Comparison of ENCODE assay signal across 8 mouse cellular contexts in the genomic region with DNA sequence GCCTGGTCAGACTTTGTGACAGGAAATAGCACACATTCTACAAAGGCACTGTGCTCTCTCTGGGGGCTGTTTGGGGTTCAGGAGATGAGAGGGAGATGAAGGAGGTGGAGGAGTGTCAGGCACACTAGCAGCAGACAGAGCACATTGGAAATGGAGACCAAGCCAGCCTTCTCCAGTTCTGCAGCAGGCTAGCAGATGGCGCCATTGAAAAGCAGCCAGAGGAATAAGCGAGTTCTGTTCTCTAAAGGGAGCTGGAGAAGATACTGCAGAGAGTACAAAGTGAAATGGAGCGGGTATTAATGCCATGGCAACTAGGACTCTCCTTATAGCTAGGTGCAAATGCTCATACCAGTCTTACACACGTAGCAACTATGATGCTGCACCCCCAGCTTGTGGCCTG.
DNase-seq lines count a peak whose midpoint lies in the region; ATAC-seq and TF ChIP-seq lines count a peak whose summit lies in the region.

No protein-coding gene starts in this region.

- 70% methylated on average over 4 of the region's 4 CpGs for WGBS in hindbrain, embryonic 14.5 days
- WGBS in hindbrain, embryonic 12.5 days = 77% methylated on average over 4 of the region's 4 CpGs
- 45% methylated on average over 4 of the region's 4 CpGs for WGBS in forebrain, postnatal 0 days

- no peak overlapping the region for H3K9ac ChIP-seq in hindbrain, embryonic 14.5 days
- H3K9ac ChIP-seq in hindbrain, embryonic 12.5 days = no peak overlapping the region
- no peak overlapping the region for H3K9ac ChIP-seq in forebrain, postnatal 0 days

- no peak overlapping the region for H3K4me2 ChIP-seq in hindbrain, embryonic 14.5 days (replicated peaks)
- no peak overlapping the region for H3K4me2 ChIP-seq in hindbrain, embryonic 12.5 days (replicated peaks)
- no peak overlapping the region for H3K4me2 ChIP-seq in forebrain, postnatal 0 days (ENCODE audit: low read depth)

- no peak overlapping the region for H3K4me3 ChIP-seq in hindbrain, embryonic 14.5 days (replicated peaks; ENCODE audit: low read length)
- H3K4me3 ChIP-seq in hindbrain, embryonic 12.5 days = no peak overlapping the region
- H3K4me3 ChIP-seq in forebrain, postnatal 0 days (ENCODE audit: low read depth, low read length) = no peak overlapping the region

- H3K27ac ChIP-seq in hindbrain, embryonic 14.5 days = no peak overlapping the region
- H3K27ac ChIP-seq in hindbrain, embryonic 12.5 days = no peak overlapping the region
- H3K27ac ChIP-seq in forebrain, postnatal 0 days (ENCODE audit: low read depth, low read length) = peak overlapping the region; percentile 67

- no peaks in the 10 kb centered on the region for H3K4me1 ChIP-seq in hindbrain, embryonic 14.5 days (replicated peaks; ENCODE audit: control insufficient read depth, insufficient read depth, low read length)
- no peaks in the 10 kb centered on the region for H3K4me1 ChIP-seq in hindbrain, embryonic 12.5 days
- H3K4me1 ChIP-seq in forebrain, postnatal 0 days (ENCODE audit: insufficient read depth) = no peaks in the 10 kb centered on the region

- no peak; the same call in 1 of the 2 replicates for ATAC-seq in hindbrain, embryonic 14.5 days (ENCODE audit: low FRiP score)
- ATAC-seq in hindbrain, embryonic 12.5 days (ENCODE audit: low FRiP score) = no peak
- ATAC-seq in forebrain, postnatal 0 days = peak; percentile 94

- peak; percentile 45 for TF ChIP-seq CTCF in forebrain, postnatal 0 days (IDR thresholded peaks at IDR 0.05; ENCODE audit: low read depth)

- H3K36me3 ChIP-seq in hindbrain, embryonic 14.5 days (replicated peaks; ENCODE audit: control insufficient read depth, insufficient read depth) = no peaks in the 10 kb centered on the region
- H3K36me3 ChIP-seq in hindbrain, embryonic 12.5 days = no peaks in the 10 kb centered on the region
- no peaks in the 10 kb centered on the region for H3K36me3 ChIP-seq in forebrain, postnatal 0 days (ENCODE audit: insufficient read depth)

- peak; percentile 37 for DNase-seq in hindbrain, embryonic 14.5 days (ENCODE audit: low spot score)
- peak; percentile 66 for DNase-seq in brain, embryonic 18.5 days (ENCODE audit: low read depth, low spot score)
- DNase-seq in forebrain, postnatal 0 days = peak; percentile 90
- peak; percentile 55 to 88 for DNase-seq in left cerebral cortex, adult 9 months (ENCODE audit: low spot score in 2 of 2)
- DNase-seq in gastrocnemius, adult 8-10 months (ENCODE audit: low spot score in 2 of 2) = no peak
- DNase-seq in embryo, embryonic 11 days = no peak
- no peak for DNase-seq in thymus, postnatal 0 days (ENCODE audit: low spot score)

- H3K9me3 ChIP-seq in hindbrain, embryonic 14.5 days (ENCODE audit: control insufficient read depth, low read length) = no peaks in the 10 kb centered on the region
- H3K9me3 ChIP-seq in hindbrain, embryonic 12.5 days (replicated peaks) = no peaks in the 10 kb centered on the region
- H3K9me3 ChIP-seq in forebrain, postnatal 0 days (ENCODE audit: low read length) = no peaks in the 10 kb centered on the region

- no peaks in the 10 kb centered on the region for H3K27me3 ChIP-seq in hindbrain, embryonic 14.5 days (ENCODE audit: control insufficient read depth, insufficient read depth, low read length)
- H3K27me3 ChIP-seq in hindbrain, embryonic 12.5 days = no peaks in the 10 kb centered on the region
- H3K27me3 ChIP-seq in forebrain, postnatal 0 days (ENCODE audit: insufficient read depth, low read length) = no peaks in the 10 kb centered on the region

Comparison
In these comparisons a context has a peak if more than half of its experiments do, and no peak if none do; other contexts are left out.
1. DNase-seq: peak in hindbrain, embryonic 14.5 days (single experiment), brain, embryonic 18.5 days (single experiment), forebrain, postnatal 0 days (single experiment) and left cerebral cortex, adult 9 months (2 of 2); none in gastrocnemius, adult 8-10 months (0 of 2), embryo, embryonic 11 days (single experiment) and thymus, postnatal 0 days (single experiment).